Mouse (Mus musculus): ENCODE results near the gene Defb13. TPM values are rescaled to one million over a fixed set of nuclear protein-coding genes. Genes with fewer than 3 reads are reported as not detected.
"Not testable (repeated sequence)": the region's sequence is repeated elsewhere in the genome, so short reads cannot be mapped to it uniquely, and the experiment has no call there.

Defb13 gene
- polyA plus RNA-seq (2014; fragmentation: Nextera tagmentation; extraction: Ambion mirVana) = not detected in 2 replicates

DNA sequence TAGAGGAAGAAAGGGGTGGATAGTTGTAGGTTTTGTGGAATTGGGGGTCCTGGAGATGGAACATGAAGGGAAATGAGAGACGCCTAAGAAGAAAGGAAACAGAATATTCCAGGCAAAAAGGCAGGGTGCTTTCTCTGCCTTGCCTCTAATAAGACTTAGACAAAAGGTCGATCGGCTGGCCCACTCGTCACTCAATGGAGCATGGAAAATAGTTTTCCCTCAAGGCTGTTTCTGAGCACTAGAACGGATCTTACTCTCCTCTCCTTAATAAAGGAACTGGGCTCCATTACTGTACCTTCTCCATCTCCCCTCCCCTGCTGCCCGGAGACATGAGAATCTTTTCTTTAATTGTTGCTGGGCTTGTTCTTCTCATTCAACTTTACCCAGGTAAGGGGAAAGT lies at the start of gene Defb13:
TSS of gene Defb13 (plus strand) at position 301 of the 400 bp plus-strand sequence.
- no peak within 1 kb of the TSS for H3K4me2 ChIP-seq (ENCODE audit: low read depth, low read length)
- H3K36me3 ChIP-seq (ENCODE audit: control insufficient read depth, insufficient read depth, low read length) = no peaks in the 10 kb centered on the region
- ATAC-seq (ENCODE audit: low read depth) = no peak
- H3K27ac ChIP-seq (ENCODE audit: low read depth, low read length) = no peak within 1 kb of the TSS
- no peak within 1 kb of the TSS for H3K9ac ChIP-seq (replicated peaks; ENCODE audit: low read depth, low read length)
- no peaks in the 10 kb centered on the region for H3K27me3 ChIP-seq (ENCODE audit: control insufficient read depth, insufficient read depth, low read length)
- WGBS = 75% methylated on average over 6 of the region's 6 CpGs
- H3K9me3 ChIP-seq (ENCODE audit: control insufficient read depth, low read length) = no peaks in the 10 kb centered on the region
- no peak within 1 kb of the TSS for H3K4me3 ChIP-seq (ENCODE audit: low read depth, low read length)
- H3K4me1 ChIP-seq (ENCODE audit: control insufficient read depth, insufficient read depth, low read length) = no peaks in the 10 kb centered on the region

DNA sequence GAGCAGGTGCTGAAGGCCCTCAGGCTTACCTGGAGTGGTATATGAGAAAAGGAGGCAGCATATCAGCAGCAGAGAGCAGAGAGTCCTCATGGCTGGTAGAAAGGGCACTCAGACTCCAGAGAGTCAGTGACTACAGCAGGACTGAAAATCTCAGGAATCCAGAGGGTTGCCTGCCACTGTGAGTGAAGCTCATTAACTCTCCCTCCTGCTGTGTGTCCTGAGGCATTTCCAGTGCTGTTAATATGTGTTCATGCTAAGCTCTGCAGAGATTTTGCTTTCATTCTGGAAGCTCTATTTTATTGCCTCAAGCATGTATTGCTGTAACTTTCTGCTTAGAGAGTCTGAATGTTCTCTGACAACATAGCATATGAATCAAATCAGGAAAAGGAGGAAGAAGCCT lies 40.3 kb upstream of the Defb13 start, which contains the start of gene Defb11:
TSS of gene Defb11 (minus strand) at position 123 of the 400 bp plus-strand sequence.
- not testable (repeated sequence) for H3K36me3 ChIP-seq (ENCODE audit: control insufficient read depth, insufficient read depth, low read length); H3K27ac ChIP-seq (ENCODE audit: low read depth, low read length); H3K9ac ChIP-seq (replicated peaks; ENCODE audit: low read depth, low read length); ATAC-seq (ENCODE audit: low read depth); H3K4me2 ChIP-seq (ENCODE audit: low read depth, low read length); H3K9me3 ChIP-seq (ENCODE audit: control insufficient read depth, low read length); H3K4me3 ChIP-seq (ENCODE audit: low read depth, low read length); H3K4me1 ChIP-seq (ENCODE audit: control insufficient read depth, insufficient read depth, low read length); H3K27me3 ChIP-seq (ENCODE audit: control insufficient read depth, insufficient read depth, low read length)

DNA sequence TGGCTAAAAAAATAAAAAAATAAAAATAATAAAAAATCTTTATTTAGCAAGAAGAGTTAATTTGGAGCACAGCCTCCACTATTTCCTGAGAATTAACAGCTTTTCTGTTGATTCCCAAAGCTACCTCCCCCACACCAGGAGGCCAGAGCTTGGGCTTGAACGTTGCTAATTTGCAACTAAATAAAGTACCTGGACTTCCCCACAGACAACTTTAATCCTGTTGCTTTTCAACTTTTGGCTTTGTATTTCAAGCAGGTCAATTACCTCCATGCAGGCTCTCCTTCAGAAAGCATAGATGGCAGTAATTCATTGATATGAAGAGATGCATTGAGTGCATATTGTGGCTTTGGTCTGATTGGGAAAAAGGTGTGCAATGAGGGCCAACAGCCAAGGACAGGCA lies 34.6 kb upstream of the Defb13 start:
- H3K27me3 ChIP-seq (ENCODE audit: control insufficient read depth, insufficient read depth, low read length) = no peaks in the 10 kb centered on the region
- H3K4me2 ChIP-seq (ENCODE audit: low read depth, low read length) = no peak overlapping the region
- no peak for ATAC-seq (ENCODE audit: low read depth)
- 10% methylated on average over 1 of the region's 1 CpGs for WGBS
- H3K4me1 ChIP-seq (ENCODE audit: control insufficient read depth, insufficient read depth, low read length) = no peaks in the 10 kb centered on the region
- H3K36me3 ChIP-seq (ENCODE audit: control insufficient read depth, insufficient read depth, low read length) = no peaks in the 10 kb centered on the region
- H3K9ac ChIP-seq (replicated peaks; ENCODE audit: low read depth, low read length) = no peak overlapping the region
- H3K4me3 ChIP-seq (ENCODE audit: low read depth, low read length) = no peak overlapping the region
- H3K9me3 ChIP-seq (ENCODE audit: control insufficient read depth, low read length) = no peaks in the 10 kb centered on the region; the same call in 1 of the 2 replicates
- no peak overlapping the region for H3K27ac ChIP-seq (ENCODE audit: low read depth, low read length)

DNA sequence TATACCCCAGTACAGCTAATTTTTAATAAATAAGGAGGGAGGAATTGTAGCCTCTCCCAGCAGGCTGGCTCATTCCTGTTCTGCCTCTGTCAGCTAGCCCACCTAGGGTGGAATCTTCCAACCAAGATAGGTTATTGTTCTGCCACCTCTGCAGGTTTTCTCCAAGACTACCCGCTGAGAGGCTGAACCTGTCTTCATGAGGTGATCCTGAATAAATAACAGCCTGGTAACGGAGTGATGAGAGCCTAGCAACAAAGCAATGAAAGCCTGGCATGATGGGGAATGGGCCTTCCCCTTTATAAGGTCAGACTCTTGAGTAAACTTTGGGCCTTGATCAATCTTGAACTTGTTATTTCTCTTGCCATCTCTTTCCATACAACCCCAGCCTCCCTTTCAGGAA lies 34.0 kb upstream of the Defb13 start:
- Histone ChIP-seq H3K4me1 (ENCODE audit: control insufficient read depth, insufficient read depth, low read length) (no peaks in the 10 kb centered on the region), H3K27me3 (ENCODE audit: control insufficient read depth, insufficient read depth, low read length) (no peaks in the 10 kb centered on the region), H3K27ac (ENCODE audit: low read depth, low read length) (no peak overlapping the region), H3K4me3 (ENCODE audit: low read depth, low read length) (no peak overlapping the region), H3K4me2 (ENCODE audit: low read depth, low read length) (no peak overlapping the region), H3K9me3 (ENCODE audit: control insufficient read depth, low read length) (no peaks in the 10 kb centered on the region), H3K9ac (replicated peaks; ENCODE audit: low read depth, low read length) (no peak overlapping the region), H3K36me3 (ENCODE audit: control insufficient read depth, insufficient read depth, low read length) (no peaks in the 10 kb centered on the region)
- WGBS = 13% methylated on average over 2 of the region's 2 CpGs
- no peak for ATAC-seq (ENCODE audit: low read depth)

DNA sequence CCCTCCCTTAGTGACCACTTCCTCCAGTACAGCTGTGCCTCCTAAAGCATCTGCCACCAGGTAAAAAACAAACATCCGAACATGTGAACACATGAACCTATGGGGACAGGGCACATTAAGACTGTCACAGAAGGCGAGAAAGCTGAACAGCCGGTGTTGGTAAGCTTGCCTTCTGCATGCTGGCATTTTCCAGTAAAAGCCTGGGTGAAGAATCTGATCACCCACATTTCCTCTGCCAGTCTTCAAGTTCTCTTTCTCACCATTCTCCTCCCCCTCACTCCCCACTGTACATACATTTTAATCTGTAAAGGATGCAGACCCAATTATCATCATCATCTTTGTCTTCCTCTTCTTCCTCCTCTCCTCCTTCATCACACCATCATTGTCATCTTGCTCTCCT lies 30.9 kb upstream of the Defb13 start:
- H3K27me3 ChIP-seq (ENCODE audit: control insufficient read depth, insufficient read depth, low read length) = no peaks in the 10 kb centered on the region
- H3K4me3 ChIP-seq (ENCODE audit: low read depth, low read length) = no peak overlapping the region
- ATAC-seq (ENCODE audit: low read depth) = no peak
- H3K36me3 ChIP-seq (ENCODE audit: control insufficient read depth, insufficient read depth, low read length) = no peaks in the 10 kb centered on the region
- no peak overlapping the region for H3K27ac ChIP-seq (ENCODE audit: low read depth, low read length)
- no peaks in the 10 kb centered on the region for H3K9me3 ChIP-seq (ENCODE audit: control insufficient read depth, low read length)
- no peaks in the 10 kb centered on the region for H3K4me1 ChIP-seq (ENCODE audit: control insufficient read depth, insufficient read depth, low read length)
- H3K9ac ChIP-seq (replicated peaks; ENCODE audit: low read depth, low read length) = no peak overlapping the region
- WGBS = 88% methylated on average over 3 of the region's 3 CpGs
- H3K4me2 ChIP-seq (ENCODE audit: low read depth, low read length) = no peak overlapping the region

DNA sequence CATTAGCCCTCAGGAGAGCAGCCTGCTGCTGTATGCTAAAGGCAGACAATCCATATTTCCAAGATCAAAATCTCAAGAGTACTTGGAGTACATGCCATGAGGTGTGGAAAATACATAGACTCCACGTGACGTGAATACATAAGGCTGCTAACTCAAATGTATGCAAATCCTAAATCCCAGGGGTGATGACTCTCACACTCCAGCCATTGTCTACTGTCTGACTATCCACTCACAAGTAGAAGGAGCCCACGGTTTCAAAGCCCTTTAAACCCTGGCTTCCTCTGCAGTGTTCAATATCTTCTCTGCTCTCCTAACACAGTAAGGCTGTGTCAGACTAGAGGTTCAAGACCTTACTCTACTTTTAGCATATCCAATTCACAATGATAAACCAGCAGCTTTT lies 15.8 kb upstream of the Defb13 start:
- not testable (repeated sequence) for H3K4me1 ChIP-seq (ENCODE audit: control insufficient read depth, insufficient read depth, low read length); H3K27ac ChIP-seq (ENCODE audit: low read depth, low read length); H3K9ac ChIP-seq (replicated peaks; ENCODE audit: low read depth, low read length); H3K4me3 ChIP-seq (ENCODE audit: low read depth, low read length); H3K36me3 ChIP-seq (ENCODE audit: control insufficient read depth, insufficient read depth, low read length); H3K4me2 ChIP-seq (ENCODE audit: low read depth, low read length); H3K27me3 ChIP-seq (ENCODE audit: control insufficient read depth, insufficient read depth, low read length); H3K9me3 ChIP-seq (ENCODE audit: control insufficient read depth, low read length); ATAC-seq (ENCODE audit: low read depth)
- WGBS = 84% methylated on average over 3 of the region's 3 CpGs

DNA sequence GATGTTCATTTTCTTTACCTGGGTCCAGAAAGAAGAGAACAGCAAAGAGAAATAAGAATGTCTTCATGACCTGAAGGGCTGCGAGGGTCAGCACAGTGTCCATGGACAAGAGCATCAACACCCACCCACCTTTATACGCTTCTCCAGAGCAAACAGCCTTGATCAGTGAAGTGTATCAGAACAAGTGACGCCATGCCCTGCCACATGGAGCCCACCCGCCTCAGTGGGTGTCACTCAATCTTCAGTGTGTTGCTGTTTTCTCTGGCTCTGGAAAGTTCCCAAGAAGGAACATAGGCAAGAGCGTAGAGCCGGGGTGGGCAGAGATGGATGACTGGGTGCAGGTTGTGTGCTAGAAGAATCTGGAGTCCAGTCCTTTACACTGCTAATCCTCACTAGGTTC lies 14.0 kb upstream of the Defb13 start, which contains the start of gene Defb15:
TSS of gene Defb15 (minus strand) at position 101 of the 400 bp plus-strand sequence.
- no peak for ATAC-seq (ENCODE audit: low read depth)
- 94% methylated on average over 6 of the region's 6 CpGs for WGBS
- H3K27me3 ChIP-seq (ENCODE audit: control insufficient read depth, insufficient read depth, low read length) = no peaks in the 10 kb centered on the region
- H3K9me3 ChIP-seq (ENCODE audit: control insufficient read depth, low read length) = no peaks in the 10 kb centered on the region
- H3K4me3 ChIP-seq (ENCODE audit: low read depth, low read length) = no peak within 1 kb of the TSS
- no peaks in the 10 kb centered on the region for H3K36me3 ChIP-seq (ENCODE audit: control insufficient read depth, insufficient read depth, low read length)
- no peak within 1 kb of the TSS for H3K4me2 ChIP-seq (ENCODE audit: low read depth, low read length)
- no peak within 1 kb of the TSS for H3K9ac ChIP-seq (replicated peaks; ENCODE audit: low read depth, low read length)
- no peaks in the 10 kb centered on the region for H3K4me1 ChIP-seq (ENCODE audit: control insufficient read depth, insufficient read depth, low read length)
- H3K27ac ChIP-seq (ENCODE audit: low read depth, low read length) = no peak within 1 kb of the TSS

DNA sequence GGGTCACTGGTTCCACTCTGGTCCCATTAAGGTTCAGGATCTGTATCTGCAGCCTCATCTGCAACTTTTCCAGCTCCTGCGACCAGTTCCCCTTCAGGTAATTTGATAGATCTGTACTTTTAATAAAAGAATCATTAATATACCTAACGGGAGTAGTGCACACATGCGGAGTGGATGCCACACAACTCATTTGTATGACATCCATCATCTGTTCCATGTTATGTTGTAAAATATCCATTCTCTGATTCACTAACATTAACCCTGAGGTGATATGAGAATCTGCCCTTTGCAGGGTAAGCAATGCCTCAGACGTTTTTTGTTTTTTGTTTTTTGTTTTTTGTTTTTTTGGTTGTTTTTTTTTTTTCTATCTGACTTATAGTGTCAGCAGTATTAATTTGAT lies 8.5 kb upstream of the Defb13 start, which contains the start of gene Defb35:
TSS of gene Defb35 (plus strand) at position 301 of the 400 bp plus-strand sequence.
- H3K4me3 ChIP-seq (ENCODE audit: low read depth, low read length); H3K9ac ChIP-seq (replicated peaks; ENCODE audit: low read depth, low read length); H3K27me3 ChIP-seq (ENCODE audit: control insufficient read depth, insufficient read depth, low read length); H3K4me1 ChIP-seq (ENCODE audit: control insufficient read depth, insufficient read depth, low read length); H3K9me3 ChIP-seq (ENCODE audit: control insufficient read depth, low read length); ATAC-seq (ENCODE audit: low read depth); H3K36me3 ChIP-seq (ENCODE audit: control insufficient read depth, insufficient read depth, low read length); H3K4me2 ChIP-seq (ENCODE audit: low read depth, low read length); H3K27ac ChIP-seq (ENCODE audit: low read depth, low read length): not testable (repeated sequence)
- WGBS = 93% methylated on average over 4 of the region's 4 CpGs

DNA sequence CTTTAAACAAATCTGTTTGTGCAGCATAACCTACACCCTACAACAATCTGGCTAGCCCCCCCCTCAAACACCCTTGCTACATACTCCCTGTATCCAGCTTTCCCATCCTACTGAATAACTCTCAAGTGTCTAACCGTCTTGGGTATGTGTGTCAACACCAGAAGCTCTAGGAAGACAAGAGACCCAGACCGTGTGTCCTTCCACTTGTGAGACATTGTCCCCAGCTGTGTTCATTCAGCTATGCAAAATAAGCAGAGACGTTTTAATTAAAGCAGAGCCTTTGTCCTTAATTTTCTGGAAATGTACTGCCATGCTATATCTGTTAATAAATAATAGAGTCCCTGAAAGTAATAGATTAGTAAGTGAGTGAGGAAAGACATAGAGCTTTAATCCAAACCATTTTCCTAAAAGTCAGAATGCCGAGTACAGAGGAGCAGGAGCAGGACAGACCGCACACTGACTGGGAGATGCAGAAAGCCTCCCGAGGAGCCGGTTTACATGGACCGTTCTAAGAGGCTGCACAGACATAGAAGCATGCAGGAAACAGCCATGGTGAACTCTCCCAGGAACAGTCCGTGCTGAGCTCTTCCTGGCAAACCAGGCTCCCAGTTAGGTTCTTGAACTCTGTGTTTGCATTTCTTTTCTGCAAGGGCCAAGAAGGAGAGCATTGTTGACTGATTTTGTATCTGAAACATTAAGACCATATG lies 902 bp downstream of the Defb13 start:
- ATAC-seq (ENCODE audit: low read depth) = no peak
- H3K4me2 ChIP-seq (ENCODE audit: low read depth, low read length) = no peak overlapping the region
- H3K4me1 ChIP-seq (ENCODE audit: control insufficient read depth, insufficient read depth, low read length) = no peaks in the 10 kb centered on the region
- H3K27ac ChIP-seq (ENCODE audit: low read depth, low read length) = no peak overlapping the region
- H3K9ac ChIP-seq (replicated peaks; ENCODE audit: low read depth, low read length) = no peak overlapping the region
- WGBS = 63% methylated on average over 9 of the region's 9 CpGs
- no peaks in the 10 kb centered on the region for H3K27me3 ChIP-seq (ENCODE audit: control insufficient read depth, insufficient read depth, low read length)
- H3K4me3 ChIP-seq (ENCODE audit: low read depth, low read length) = no peak overlapping the region
- no peaks in the 10 kb centered on the region for H3K36me3 ChIP-seq (ENCODE audit: control insufficient read depth, insufficient read depth, low read length)
- no peaks in the 10 kb centered on the region for H3K9me3 ChIP-seq (ENCODE audit: control insufficient read depth, low read length)
